Mouse (Mus musculus): ENCODE data around the gene Nfkb1. TPM values are rescaled to one million over a fixed set of nuclear protein-coding genes. Genes with fewer than 3 reads are reported as not detected.
A peak's percentile ranks its signal among the peaks of the same experiment; 100 is the strongest.

Gene Nfkb1
- total and polyA plus RNA-seq, 3 experiments: 271 to 369 (median 346) TPM

- no peak overlapping the region for H3K9ac ChIP-seq (ENCODE audit: insufficient read depth, low read depth)
- H3K36me3 ChIP-seq (replicated peaks in 1 of 2; ENCODE audit: control insufficient read depth in 1 of 2, insufficient read depth in 1 of 2, low read length in 1 of 2): peaks cover 14 to 69% of the 10 kb centered on the region in 2 experiments
- no peak overlapping the region for H3K4me2 ChIP-seq (ENCODE audit: insufficient read depth, low read depth, poor library complexity, severe bottlenecking)
- no peak overlapping the region for H3K27ac ChIP-seq (ENCODE audit: insufficient read depth, low read depth)
- no peak for TF ChIP-seq ZMIZ1 (IDR thresholded peaks at IDR 0.05; ENCODE audit: low read depth, low read length)
- TF ChIP-seq MAFK (IDR thresholded peaks at IDR 0.05; ENCODE audit: insufficient replicate concordance, low read length): no peak
- no peak for TF ChIP-seq RAD21 (IDR thresholded peaks at IDR 0.05; ENCODE audit: low read depth, low read length)
- TF ChIP-seq ZC3H11A (IDR thresholded peaks at IDR 0.05; ENCODE audit: low read depth, low read length): no peak
- no peak for TF ChIP-seq MEF2A (IDR thresholded peaks at IDR 0.05; ENCODE audit: borderline replicate concordance, low read depth, low read length)
- no peak for TF ChIP-seq RCOR1 (conservative IDR thresholded peaks at IDR 0.05; ENCODE audit: low read depth, low read length)
- no peak for TF ChIP-seq CHD2 (IDR thresholded peaks at IDR 0.05; ENCODE audit: low read length)
- no peak for TF ChIP-seq UBTF (IDR thresholded peaks at IDR 0.05; ENCODE audit: low read depth, low read length)
- TF ChIP-seq SMC3 (IDR thresholded peaks at IDR 0.05; ENCODE audit: low read depth, low read length): no peak
- no peak for TF ChIP-seq USF1 (IDR thresholded peaks at IDR 0.05; ENCODE audit: low read depth, low read length)
- TF ChIP-seq NRF1 (IDR thresholded peaks at IDR 0.05; ENCODE audit: low read depth, low read length): no peak
- no peak for TF ChIP-seq GABPA (IDR thresholded peaks at IDR 0.05; ENCODE audit: insufficient replicate concordance, low read depth, low read length)
- TF ChIP-seq ZKSCAN1 (IDR thresholded peaks at IDR 0.05; ENCODE audit: borderline replicate concordance, low read depth, low read length): no peak
- H3K4me1 ChIP-seq (ENCODE audit: control insufficient read depth in 1 of 2, insufficient read depth in 2 of 2): no peaks in the 10 kb centered on the region
- peaks cover 5% of the 10 kb centered on the region for H3K9me3 ChIP-seq (replicated peaks; ENCODE audit: low read length)
- H3K27me3 ChIP-seq (replicated peaks): no peaks in the 10 kb centered on the region
- in situ Hi-C loops (cut with MboI; ENCODE audit: low pct_ligation_motif_present, low pct_unique_long_range_greater_than_20kb, low sequenced_read_pairs) (no loop called here), dilution Hi-C loops (cut with MboI; ENCODE audit: extremely low pct_ligation_motif_present, extremely low pct_unique_long_range_greater_than_20kb, low sequenced_read_pairs) (no loop called here)
- no peak for DNase-seq (ENCODE audit: extremely low read depth)
- H3K4me3 ChIP-seq (replicated peaks in 1 of 3; ENCODE audit: low read depth in 2 of 3, low read length in 2 of 3, poor library complexity in 1 of 3): no peak overlapping the region
- no peaks in the 10 kb centered on the region for H3K79me2 ChIP-seq (replicated peaks; ENCODE audit: control insufficient read depth, extremely low read depth, insufficient read depth, poor library complexity, severe bottlenecking)
Measured at GRCm38 (mm10) chr3:135556851-135557662, 134.3 kb downstream of the Nfkb1 start.

- in situ Hi-C loops (cut with MboI; ENCODE audit: low pct_ligation_motif_present, low pct_unique_long_range_greater_than_20kb, low sequenced_read_pairs): no loop called here
- Histone ChIP-seq H3K4me3 (replicated peaks in 1 of 3; ENCODE audit: low read depth in 2 of 3, low read length in 2 of 3, poor library complexity in 1 of 3) (no peak overlapping the region), H3K27me3 (replicated peaks) (no peaks in the 10 kb centered on the region), H3K4me2 (ENCODE audit: insufficient read depth, low read depth, poor library complexity, severe bottlenecking) (no peak overlapping the region), H3K9ac (ENCODE audit: insufficient read depth, low read depth) (no peak overlapping the region), H3K36me3 (replicated peaks in 1 of 2; ENCODE audit: control insufficient read depth in 1 of 2, insufficient read depth in 1 of 2, low read length in 1 of 2) (peaks cover 14 to 75% of the 10 kb centered on the region in 2 experiments), H3K4me1 (ENCODE audit: control insufficient read depth in 1 of 2, insufficient read depth in 2 of 2) (no peaks in the 10 kb centered on the region), H3K9me3 (replicated peaks; ENCODE audit: low read length) (peaks cover 5% of the 10 kb centered on the region), H3K79me2 (replicated peaks; ENCODE audit: control insufficient read depth, extremely low read depth, insufficient read depth, poor library complexity, severe bottlenecking) (no peaks in the 10 kb centered on the region), H3K27ac (ENCODE audit: insufficient read depth, low read depth) (no peak overlapping the region)
- DNase-seq (ENCODE audit: extremely low read depth): no peak
- dilution Hi-C loops (cut with MboI; ENCODE audit: extremely low pct_ligation_motif_present, extremely low pct_unique_long_range_greater_than_20kb, low sequenced_read_pairs): no loop called here
- TF ChIP-seq CHD2 (IDR thresholded peaks at IDR 0.05; ENCODE audit: low read length) (no peak), ZKSCAN1 (IDR thresholded peaks at IDR 0.05; ENCODE audit: borderline replicate concordance, low read depth, low read length) (no peak), RAD21 (IDR thresholded peaks at IDR 0.05; ENCODE audit: low read depth, low read length) (peak; percentile 70), NELFE (IDR thresholded peaks at IDR 0.05; ENCODE audit: low read depth, low read length) (no peak), SMC3 (IDR thresholded peaks at IDR 0.05; ENCODE audit: low read depth, low read length) (peak; percentile 51), GABPA (IDR thresholded peaks at IDR 0.05; ENCODE audit: insufficient replicate concordance, low read depth, low read length) (no peak), POLR2A (IDR thresholded peaks at IDR 0.05; ENCODE audit: low read depth, low read length) (no peak), MXI1 (IDR thresholded peaks at IDR 0.05; ENCODE audit: low read depth, low read length) (no peak), ETS1 (conservative IDR thresholded peaks at IDR 0.05; ENCODE audit: low read depth, low read length) (no peak), UBTF (IDR thresholded peaks at IDR 0.05; ENCODE audit: low read depth, low read length) (no peak), HCFC1 (IDR thresholded peaks at IDR 0.05; ENCODE audit: low read depth, low read length) (no peak), USF2 (conservative IDR thresholded peaks at IDR 0.05; ENCODE audit: low read depth, low read length) (no peak), CHD1 (IDR thresholded peaks at IDR 0.05; ENCODE audit: low read depth, low read length) (no peak), SIN3A (IDR thresholded peaks at IDR 0.05; ENCODE audit: low read length) (no peak), POLR2AphosphoS2 (IDR thresholded peaks at IDR 0.05; ENCODE audit: low read depth, low read length) (no peak), USF1 (IDR thresholded peaks at IDR 0.05; ENCODE audit: low read depth, low read length) (no peak), ZNF384 (IDR thresholded peaks at IDR 0.05; ENCODE audit: low read depth, low read length) (no peak), JUN (IDR thresholded peaks at IDR 0.05; ENCODE audit: insufficient read depth, low read depth, low read length) (no peak), MAX (IDR thresholded peaks at IDR 0.05; ENCODE audit: low read length) (no peak), ZMIZ1 (IDR thresholded peaks at IDR 0.05; ENCODE audit: low read depth, low read length) (no peak), TCF12 (IDR thresholded peaks at IDR 0.05; ENCODE audit: low read depth, low read length) (no peak), JUND (conservative IDR thresholded peaks at IDR 0.05; ENCODE audit: low read depth, low read length) (no peak), E2F4 (IDR thresholded peaks at IDR 0.05; ENCODE audit: insufficient replicate concordance, low read depth, low read length) (no peak), CTCF (conservative IDR thresholded peaks at IDR 0.05 in 1 of 2, IDR thresholded peaks at IDR 0.05 in 1 of 2; ENCODE audit: low read depth in 2 of 2, low read length in 2 of 2) (peak in 1 of 2 experiments; percentile 63; a peak in 2 of 4 replicates), NRF1 (IDR thresholded peaks at IDR 0.05; ENCODE audit: low read depth, low read length) (no peak)
Measured at GRCm38 (mm10) chr3:135556052-135556587, 135.2 kb downstream of the Nfkb1 start.

Data from CH12.LX (cell line).